Mouse (Mus musculus) myocyte (in vitro differentiated cells): ENCODE data around the gene Lexm. TPM values are rescaled to one million over a fixed set of nuclear protein-coding genes. Genes with fewer than 3 reads are reported as not detected.

Experiments used
- H3K27me3 ChIP-seq: one replicate; pipeline ENCODE4 v1.6.1; 2011; ENCODE audit not compliant: control insufficient read depth, insufficient read depth, insufficient read length
- H3K36me3 ChIP-seq: one replicate; pipeline ENCODE4 v1.6.1; 2011; ENCODE audit not compliant: control insufficient read depth, insufficient read depth
- H3K4me2 ChIP-seq: one replicate; pipeline ENCODE4 v1.6.1; 2011; ENCODE audit warnings: low read depth, control low read depth
- H3K4me3 ChIP-seq: one replicate; pipeline ENCODE4 v1.5.1; 2011; ENCODE audit warnings: mild to moderate bottlenecking, control low read depth, moderate library complexity
- H3K79me2 ChIP-seq: one replicate; pipeline ENCODE4 v1.6.1; 2011; ENCODE audit not compliant: control insufficient read depth, insufficient read depth
- H3ac ChIP-seq: one replicate; pipeline ENCODE4 v1.6.1; 2011; ENCODE audit not compliant: control insufficient read depth, insufficient read length
- CEBPB ChIP-seq: IDR thresholded peaks from 2 replicates; pipeline ENCODE4 v1.6.1; 2011; ENCODE audit warnings: mild to moderate bottlenecking, moderate library complexity; ENCODE audit not compliant: poor library complexity, insufficient read depth, severe bottlenecking
- E2F4 ChIP-seq: IDR thresholded peaks from one replicate; pipeline ENCODE4 v1.6.1; 2011; ENCODE audit warnings: mild to moderate bottlenecking, control low read depth, moderate library complexity; ENCODE audit not compliant: insufficient read depth
- MAX ChIP-seq: IDR thresholded peaks from one replicate; pipeline ENCODE4 v1.6.1; 2011; ENCODE audit warnings: low read depth, mild to moderate bottlenecking, control low read depth
- MYOD1 ChIP-seq, 3 experiments: IDR thresholded peaks; one replicate each; pipeline ENCODE4 v1.6.1; 2011; ENCODE audit warnings: control low read depth in 2 of 3, low read depth in 2 of 3, mild to moderate bottlenecking in 2 of 3, moderate library complexity in 1 of 3; ENCODE audit not compliant: insufficient read length in 2 of 3, control insufficient read depth in 1 of 3
- MYOG ChIP-seq, 3 experiments: IDR thresholded peaks; one replicate each; pipeline ENCODE4 v1.6.1; 2011; ENCODE audit warnings: control low read depth in 2 of 3, low read depth in 2 of 3, mild to moderate bottlenecking in 2 of 3; ENCODE audit not compliant: insufficient read length in 2 of 3, control insufficient read depth in 1 of 3, insufficient read depth in 1 of 3
- POLR2A ChIP-seq: IDR thresholded peaks from one replicate; pipeline ENCODE4 v1.6.1; 2011; ENCODE audit warnings: low read depth, mild to moderate bottlenecking, control low read depth, moderate library complexity; ENCODE audit not compliant: insufficient read length
- POLR2AphosphoS2 ChIP-seq: IDR thresholded peaks from one replicate; pipeline ENCODE4 v1.6.1; 2011; ENCODE audit warnings: low read depth, control low read depth; ENCODE audit not compliant: insufficient read length
- REST ChIP-seq: IDR thresholded peaks from one replicate; pipeline ENCODE4 v1.6.1; 2011; ENCODE audit warnings: mild to moderate bottlenecking, control low read depth, moderate library complexity; ENCODE audit not compliant: insufficient read depth, insufficient read length
- SRF ChIP-seq: IDR thresholded peaks from one replicate; pipeline ENCODE4 v1.6.1; 2011; ENCODE audit warnings: low read depth; ENCODE audit not compliant: control insufficient read depth, insufficient read length
- TCF12 ChIP-seq: IDR thresholded peaks from one replicate; pipeline ENCODE4 v1.6.1; 2011; ENCODE audit warnings: mild to moderate bottlenecking, control low read depth; ENCODE audit not compliant: poor library complexity, insufficient read depth, severe bottlenecking
- TCF3 ChIP-seq: IDR thresholded peaks from one replicate; pipeline ENCODE4 v1.6.1; 2011; ENCODE audit warnings: low read depth, control low read depth; ENCODE audit not compliant: insufficient read length
- USF1 ChIP-seq: IDR thresholded peaks from one replicate; pipeline ENCODE4 v1.6.1; 2011; ENCODE audit warnings: low read depth, mild to moderate bottlenecking, control low read depth, moderate library complexity
- polyA plus RNA-seq: library from polyadenylated mRNA; unstranded; fragments of >200 nt; fragmentation: generic; extraction: Trizol; gene quantifications from one replicate; pipeline ENCODE4 v1.2.1, GENCODE M21; 2012; ENCODE audit warnings: missing spikeins

Gene Lexm
- polyA plus RNA-seq, 1 experiment, result not detected

- no peak overlapping the region for H3ac ChIP-seq
- H3K4me2 ChIP-seq, result no peak overlapping the region
- H3K36me3 ChIP-seq, result no peaks in the 10 kb centered on the region
- no peaks in the 10 kb centered on the region for H3K79me2 ChIP-seq
- TF ChIP-seq MAX (no peak), E2F4 (no peak), REST (no peak), POLR2A (no peak), USF1 (no peak), TCF3 (no peak), MYOG (IDR thresholded peaks at IDR 0.05; ENCODE audit: control insufficient read depth in 1 of 3, insufficient read depth in 1 of 3, insufficient read length in 2 of 3, low read depth in 2 of 3) (no peak), CEBPB (no peak), MYOD1 (IDR thresholded peaks at IDR 0.05; ENCODE audit: control insufficient read depth in 1 of 3, insufficient read length in 2 of 3, low read depth in 2 of 3) (no peak), SRF (no peak), POLR2AphosphoS2 (no peak), TCF12 (no peak)
- H3K27me3 ChIP-seq, result peaks cover 26% of the 10 kb centered on the region
- no peak overlapping the region for H3K4me3 ChIP-seq
These were observed 1.9 kb upstream of the Lexm start for GRCm38 (mm10) chr4:106618898-106619297.

- no peaks in the 10 kb centered on the region for H3K79me2 ChIP-seq
- H3K36me3 ChIP-seq, result no peaks in the 10 kb centered on the region
- no peak overlapping the region for H3K4me2 ChIP-seq
- no peak overlapping the region for H3ac ChIP-seq
- TF ChIP-seq TCF3, result no peak
- no peak for TF ChIP-seq MYOD1 (IDR thresholded peaks at IDR 0.05; ENCODE audit: control insufficient read depth in 1 of 3, insufficient read length in 2 of 3, low read depth in 2 of 3)
- no peak for TF ChIP-seq SRF
- TF ChIP-seq POLR2AphosphoS2, result no peak
- TF ChIP-seq REST, result no peak
- TF ChIP-seq POLR2A, result no peak
- TF ChIP-seq E2F4, result no peak
- TF ChIP-seq MYOG (IDR thresholded peaks at IDR 0.05; ENCODE audit: control insufficient read depth in 1 of 3, insufficient read depth in 1 of 3, insufficient read length in 2 of 3, low read depth in 2 of 3), result no peak
- TF ChIP-seq USF1, result no peak
- no peak for TF ChIP-seq CEBPB
- no peak overlapping the region for H3K4me3 ChIP-seq
- no peaks in the 10 kb centered on the region for H3K27me3 ChIP-seq
These were observed 1.4 kb downstream of the Lexm start for GRCm38 (mm10) chr4:106615637-106616036.

DNA sequence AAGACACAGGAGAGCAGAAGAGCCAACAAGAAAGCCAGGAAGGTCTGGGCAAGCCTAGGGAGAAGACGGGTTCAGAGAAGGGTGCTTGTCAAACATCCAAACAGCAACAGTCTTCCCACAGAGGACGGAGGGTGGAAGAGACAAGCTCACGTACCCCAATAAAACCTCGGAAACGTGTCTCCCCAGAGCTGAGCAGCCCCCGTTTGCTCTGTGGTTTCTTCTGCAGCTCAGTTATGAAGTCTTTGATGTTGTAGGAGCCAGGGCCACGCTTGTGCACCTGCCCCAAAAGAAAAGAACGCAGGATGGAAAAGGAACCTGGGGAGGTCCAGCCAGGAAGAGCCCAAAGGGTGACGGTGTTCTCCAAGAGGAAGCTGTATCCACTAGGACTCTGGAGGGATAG lies 2.2 kb downstream of the Lexm start:
- TF ChIP-seq USF1, result no peak
- TF ChIP-seq TCF3, result no peak
- no peak for TF ChIP-seq E2F4
- TF ChIP-seq MYOD1 (IDR thresholded peaks at IDR 0.05; ENCODE audit: control insufficient read depth in 1 of 3, insufficient read length in 2 of 3, low read depth in 2 of 3), result no peak
- no peak for TF ChIP-seq MYOG (IDR thresholded peaks at IDR 0.05; ENCODE audit: control insufficient read depth in 1 of 3, insufficient read depth in 1 of 3, insufficient read length in 2 of 3, low read depth in 2 of 3)
- no peak for TF ChIP-seq POLR2A
- no peak for TF ChIP-seq POLR2AphosphoS2
- no peak for TF ChIP-seq CEBPB
- TF ChIP-seq MAX, result no peak
- TF ChIP-seq SRF, result no peak
- TF ChIP-seq REST, result no peak
- TF ChIP-seq TCF12, result no peak
- Histone ChIP-seq H3K36me3 (no peaks in the 10 kb centered on the region), H3K27me3 (no peaks in the 10 kb centered on the region), H3K4me2 (no peak overlapping the region), H3K4me3 (no peak overlapping the region), H3K79me2 (no peaks in the 10 kb centered on the region), H3ac (no peak overlapping the region)

- H3ac ChIP-seq, result no peak overlapping the region
- H3K36me3 ChIP-seq, result no peaks in the 10 kb centered on the region
- no peak overlapping the region for H3K4me3 ChIP-seq
- H3K27me3 ChIP-seq, result no peaks in the 10 kb centered on the region
- H3K79me2 ChIP-seq, result no peaks in the 10 kb centered on the region
- no peak overlapping the region for H3K4me2 ChIP-seq
- TF ChIP-seq E2F4, result no peak
- TF ChIP-seq CEBPB, result peak; percentile 65; the same call in 1 of the 2 replicates
These were observed 2.8 kb downstream of the Lexm start for GRCm38 (mm10) chr4:106614180-106614797.

- TF ChIP-seq SRF (no peak), MYOD1 (IDR thresholded peaks at IDR 0.05; ENCODE audit: control insufficient read depth in 1 of 3, insufficient read length in 2 of 3, low read depth in 2 of 3) (no peak), E2F4 (no peak), REST (no peak), POLR2A (no peak)
- no peak overlapping the region for H3ac ChIP-seq
- peak overlapping the region; percentile 15 for H3K4me2 ChIP-seq
- H3K79me2 ChIP-seq, result no peaks in the 10 kb centered on the region
- no peaks in the 10 kb centered on the region for H3K27me3 ChIP-seq
- no peaks in the 10 kb centered on the region for H3K36me3 ChIP-seq
- no peak overlapping the region for H3K4me3 ChIP-seq
These were observed 3.5 kb downstream of the Lexm start for GRCm38 (mm10) chr4:106613560-106613959.
